8 mouse cellular contexts compared by ENCODE assay signal in the genomic region with DNA sequence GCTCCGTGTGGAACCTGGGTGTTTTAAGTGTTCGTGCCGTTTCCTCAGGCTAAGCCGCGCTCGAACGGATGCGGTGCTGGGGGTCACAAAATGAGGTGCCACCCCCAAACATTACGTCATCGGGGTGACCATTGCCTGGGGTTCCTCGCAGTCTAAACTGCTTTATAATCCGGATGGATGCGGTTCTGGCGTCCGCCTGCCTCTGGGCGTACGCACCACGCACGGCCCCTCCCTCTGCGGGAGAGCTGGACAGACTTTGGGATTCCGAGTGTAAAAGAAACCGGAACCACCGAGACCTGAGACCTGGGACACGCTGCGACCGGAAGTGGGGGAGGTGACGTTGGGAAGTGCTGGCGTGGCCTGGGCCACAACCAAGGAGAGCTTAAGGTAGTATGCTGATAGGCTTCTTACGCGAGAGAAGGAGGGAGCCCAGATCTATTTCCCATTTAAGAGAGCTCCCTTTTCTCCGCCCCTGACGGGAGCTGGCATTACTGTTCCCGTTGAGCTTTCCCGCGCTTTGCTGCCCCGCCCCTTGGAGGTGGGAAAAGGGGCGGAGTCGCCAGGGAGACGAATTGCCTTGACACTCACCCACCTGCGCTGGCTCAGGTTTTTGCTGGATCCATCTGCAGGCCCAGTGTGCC. TPM values are rescaled to one million over a fixed set of nuclear protein-coding genes. Genes with fewer than 3 reads are reported as not detected.
DNase-seq lines count a peak whose midpoint lies in the region; ATAC-seq lines count a peak whose summit lies in the region.

No protein-coding gene starts in this region.

- peaks cover 24% of the 10 kb centered on the region for H3K4me1 ChIP-seq in hindbrain, embryonic 12.5 days

- peak overlapping the region; percentile 57 for H3K9ac ChIP-seq in hindbrain, embryonic 12.5 days

- H3K27me3 ChIP-seq in hindbrain, embryonic 12.5 days, result no peaks in the 10 kb centered on the region

- H3K4me3 ChIP-seq in hindbrain, embryonic 12.5 days, result peak overlapping the region; percentile 77

- peak overlapping the region; percentile 84 for H3K4me2 ChIP-seq in hindbrain, embryonic 12.5 days (replicated peaks)

- under 1% methylated on average over 40 of the region's 40 CpGs for WGBS in hindbrain, embryonic 12.5 days

- ATAC-seq in hindbrain, embryonic 12.5 days (ENCODE audit: low FRiP score), result peak; percentile 66

- H3K36me3 ChIP-seq in hindbrain, embryonic 12.5 days, result peaks cover 13% of the 10 kb centered on the region

- peak; percentile 92 for DNase-seq in NIH3T3 (ENCODE audit: low read depth)
- DNase-seq in cerebellum, postnatal 10 days, result peak; percentile 98
- DNase-seq in frontal cortex, postnatal 10 days (ENCODE audit: low spot score in 2 of 2), result peak; percentile 92
- DNase-seq in layer of hippocampus, postnatal 14 days (ENCODE audit: low spot score in 2 of 2), result peak; percentile 94 to 96
- peak; percentile 92 for DNase-seq in lung, postnatal 14 days
- DNase-seq in retina, adult 2 months (ENCODE audit: low read depth, low spot score), result peak; percentile 80
- peak; percentile 92 to 94 for DNase-seq in thymus, postnatal 36 days

- H3K9me3 ChIP-seq in hindbrain, embryonic 12.5 days (replicated peaks), result no peaks in the 10 kb centered on the region

- H3K27ac ChIP-seq in hindbrain, embryonic 12.5 days, result peak overlapping the region; percentile 94

RNA-seq across cellular contexts. Expression of gene Zfp687, which starts 0.8 kb away (rescaled TPM):
- 31.8 and 32.8 TPM in 2 replicates for polyA plus RNA-seq in hindbrain, embryonic 12.5 days (2016; fragmentation: Nextera tagmentation; extraction: Ambion mirVana)
- 10 to 100 TPM; 26.6 to 28.6 TPM for total RNA-seq in layer of hippocampus, postnatal 14 days (2021)

RNA-seq across cellular contexts. Expression of gene Psmd4, which starts 26.4 kb away (rescaled TPM):
- 263 and 276 TPM in 2 replicates for polyA plus RNA-seq in hindbrain, embryonic 12.5 days (2016; fragmentation: Nextera tagmentation; extraction: Ambion mirVana)
- total RNA-seq in layer of hippocampus, postnatal 14 days (2021), result 100 to 1,000 TPM; 155 TPM

RNA-seq across cellular contexts. Expression of gene Pi4kb, which starts 41.5 kb away (rescaled TPM):
- polyA plus RNA-seq in hindbrain, embryonic 12.5 days (2016; fragmentation: Nextera tagmentation; extraction: Ambion mirVana), result 24.8 and 26.9 TPM in 2 replicates
- total RNA-seq in layer of hippocampus, postnatal 14 days (2021), result 10 to 100 TPM; 52.3 to 54.4 TPM

Comparison
In these comparisons a context has a peak if more than half of its experiments do, and no peak if none do; other contexts are left out.
1. Peak in every context shown above with its lines: DNase-seq, ATAC-seq, H3K4me3 ChIP-seq and H3K27ac ChIP-seq.